Mouse (Mus musculus) limb, embryonic 14.5 days (tissue): ENCODE measurements around the gene Camta1. TPM values are rescaled to one million over a fixed set of nuclear protein-coding genes. Genes with fewer than 3 reads are reported as not detected.

Experiments
- ATAC-seq: fragments of 200-750 bp; cut with Nextera tagmentation; 2 replicates; pipeline ENCODE4 v1.8.0; 2017; ENCODE audit warnings: low read depth, moderate number of reproducible peaks, moderate TSS enrichment; ENCODE audit not compliant: low FRiP score
- DNase-seq: peaks from one replicate; pipeline ENCODE4 v3.0.0-alpha.2; 2015; ENCODE audit warnings: low spot score
- H3K27ac ChIP-seq: fragments of 300-500 bp; sonication (generic); replicated peaks from 2 replicates; pipeline ENCODE4 v1.5.1; 2014; ENCODE audit warnings: low read depth, mild to moderate bottlenecking, low read length, moderate library complexity, mixed read lengths
- H3K27me3 ChIP-seq: fragments of 300-500 bp; sonication (generic); 2 replicates; pipeline ENCODE4 v1.6.1; 2014; ENCODE audit warnings: low read length, mixed read lengths; ENCODE audit not compliant: control insufficient read depth, insufficient read depth
- H3K36me3 ChIP-seq: fragments of 300-500 bp; sonication (generic); 2 replicates; pipeline ENCODE4 v1.6.1; 2014; ENCODE audit warnings: mild to moderate bottlenecking, low read length, moderate library complexity, mixed read lengths; ENCODE audit not compliant: control insufficient read depth, insufficient read depth
- H3K4me1 ChIP-seq: fragments of 300-500 bp; sonication (generic); 2 replicates; pipeline ENCODE4 v1.6.1; 2014; ENCODE audit warnings: antibody characterized with exemption, low read length, mixed read lengths; ENCODE audit not compliant: control insufficient read depth, insufficient read depth
- H3K4me2 ChIP-seq: fragments of 300-500 bp; sonication (generic); replicated peaks from 2 replicates; pipeline ENCODE4 v1.6.1; 2014; ENCODE audit warnings: low read depth, mild to moderate bottlenecking, low read length, moderate library complexity; ENCODE audit not compliant: severe bottlenecking
- H3K4me3 ChIP-seq: fragments of 300-500 bp; sonication (generic); replicated peaks from 2 replicates; pipeline ENCODE4 v1.5.1; 2014; ENCODE audit warnings: low read length
- H3K9ac ChIP-seq: fragments of 300-500 bp; sonication (generic); 2 replicates; pipeline ENCODE4 v1.6.1; 2014; ENCODE audit warnings: mild to moderate bottlenecking, low read depth, low read length, moderate library complexity; ENCODE audit not compliant: severe bottlenecking
- H3K9me3 ChIP-seq: fragments of 300-500 bp; sonication (generic); 2 replicates; pipeline ENCODE4 v1.6.1; 2016; ENCODE audit warnings: low read length; ENCODE audit not compliant: control insufficient read depth
- POLR2A ChIP-seq: fragments of 200-500 bp; IDR thresholded peaks from 2 replicates; pipeline ENCODE4 v1.8.0; 2012; ENCODE audit warnings: inconsistent platforms, mild to moderate bottlenecking, moderate library complexity, borderline replicate concordance; ENCODE audit not compliant: insufficient read depth, insufficient read length; ENCODE audit errors: extremely low read depth
- WGBS: fragments of 180-500 bp; shearing (Covaris S2); extraction: QIAGEN DNeasy Blood & Tissue Kit; methylation state at CpG from one replicate; pipeline ENCODE4 v1.1.7; 2014; 5-methylcytosine and 5-hydroxymethylcytosine counted together
- polyA plus RNA-seq, 2 experiments: library from polyadenylated mRNA; depleted of rRNA in 1 of 2; stranded (reverse) in 1 of 2; unstranded in 1 of 2; fragments of >200 nt; fragmentation: Nextera tagmentation in 1 of 2; extraction: Ambion mirVana in 1 of 2; gene quantifications; 2 replicates each; pipeline versions ENCODE4 v1.2.1 to v1.2.3; 2012 to 2014

Gene Camta1
- polyA plus RNA-seq, 2 experiments: 28.6 to 78.8 TPM

- Histone ChIP-seq H3K27me3 (no peaks in the 10 kb centered on the region), H3K9me3 (no peaks in the 10 kb centered on the region), H3K27ac (no peak overlapping the region), H3K4me3 (no peak overlapping the region), H3K36me3 (peaks cover 46% of the 10 kb centered on the region), H3K4me2 (no peak overlapping the region), H3K9ac (no peak overlapping the region), H3K4me1 (peaks cover 11% of the 10 kb centered on the region)
- TF ChIP-seq POLR2A: no peak
- ATAC-seq: no peak
- 95% methylated on average over 8 of the region's 8 CpGs for WGBS
- DNase-seq: no peak
These were observed 954.6 kb downstream of the Camta1 start for GRCm38 (mm10) chr4:150907099-150907498.

DNA sequence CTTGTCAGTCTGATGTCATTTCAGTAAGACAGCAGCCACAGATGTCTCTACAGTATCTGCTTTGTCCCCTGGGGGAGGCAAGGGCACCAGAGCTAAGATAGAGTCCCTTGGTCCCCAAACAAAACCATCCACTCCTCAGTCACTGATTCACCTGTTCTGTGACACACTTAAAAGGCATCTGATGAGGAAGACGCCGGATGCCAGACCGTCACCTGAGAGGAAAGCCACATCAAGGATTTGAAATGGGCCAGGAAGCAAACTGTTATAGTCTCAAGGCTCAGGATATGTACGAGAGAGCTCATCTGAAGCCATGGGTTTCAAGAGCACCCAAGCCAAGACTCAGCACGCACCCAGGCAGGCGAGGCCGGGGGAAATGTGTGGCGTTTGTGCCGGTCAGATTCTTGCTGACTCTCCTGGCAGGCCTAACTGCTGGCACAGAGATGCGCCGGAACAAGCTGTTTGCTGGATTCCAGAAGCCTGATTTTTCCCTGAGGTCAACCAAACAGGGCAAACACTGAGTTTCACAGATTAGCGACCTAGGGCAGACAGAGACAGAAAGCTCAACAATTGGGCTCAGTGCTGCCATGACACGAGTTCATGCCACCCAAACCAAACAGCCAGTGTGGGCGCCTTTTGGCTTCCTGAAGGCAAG is 958.5 kb downstream of the Camta1 start:
- DNase-seq: no peak
- Histone ChIP-seq H3K36me3 (peaks cover 82% of the 10 kb centered on the region), H3K9ac (no peak overlapping the region), H3K4me3 (no peak overlapping the region), H3K4me2 (no peak overlapping the region), H3K9me3 (no peaks in the 10 kb centered on the region), H3K27me3 (no peaks in the 10 kb centered on the region), H3K27ac (no peak overlapping the region), H3K4me1 (no peaks in the 10 kb centered on the region)
- TF ChIP-seq POLR2A: no peak
- no peak for ATAC-seq
- 96% methylated on average over 14 of the region's 14 CpGs for WGBS

DNA sequence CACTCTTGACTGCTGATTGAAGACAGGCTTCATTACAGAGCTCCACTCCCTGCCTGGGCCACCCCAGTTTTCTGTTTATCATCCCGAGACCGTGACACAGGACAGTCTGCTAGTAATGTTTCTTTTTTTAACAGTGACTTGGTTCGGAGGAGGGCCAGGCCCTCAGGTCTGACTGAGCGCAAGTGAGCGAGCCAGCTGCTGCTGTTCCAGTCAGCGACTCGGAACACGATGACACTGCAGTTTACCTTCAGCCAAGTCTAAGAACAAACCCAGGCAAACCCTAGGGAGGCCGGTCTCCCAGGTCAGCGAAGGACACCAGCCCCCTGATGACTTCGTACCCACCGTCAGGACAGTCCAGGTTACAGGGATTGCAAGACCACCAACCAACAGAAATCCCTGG is 959.6 kb downstream of the Camta1 start:
- H3K4me2 ChIP-seq: no peak overlapping the region

GRCm38 (mm10) chr4:150901651-150902050 is 960.0 kb downstream of the Camta1 start:
- H3K9me3 ChIP-seq: no peaks in the 10 kb centered on the region
- H3K4me1 ChIP-seq: no peaks in the 10 kb centered on the region
- no peak overlapping the region for H3K4me2 ChIP-seq
- H3K27ac ChIP-seq: no peak overlapping the region
- peak; percentile 52 for DNase-seq
- H3K9ac ChIP-seq: no peak overlapping the region
- WGBS: 60% methylated on average over 9 of the region's 9 CpGs
- no peak for ATAC-seq
- no peaks in the 10 kb centered on the region for H3K27me3 ChIP-seq
- peaks cover 89% of the 10 kb centered on the region for H3K36me3 ChIP-seq
- H3K4me3 ChIP-seq: no peak overlapping the region
- TF ChIP-seq POLR2A: no peak

More for the DNA sequence above, 959.6 kb downstream of the Camta1 start:
- DNase-seq (no peak), ATAC-seq (no peak)
- H3K4me1 ChIP-seq: no peaks in the 10 kb centered on the region
- 95% methylated on average over 12 of the region's 12 CpGs for WGBS
- no peak for TF ChIP-seq POLR2A
- no peaks in the 10 kb centered on the region for H3K27me3 ChIP-seq
- no peak overlapping the region for H3K4me3 ChIP-seq
- no peaks in the 10 kb centered on the region for H3K9me3 ChIP-seq
- no peak overlapping the region for H3K9ac ChIP-seq
- peaks cover 89% of the 10 kb centered on the region for H3K36me3 ChIP-seq
- H3K27ac ChIP-seq: no peak overlapping the region

GRCm38 (mm10) chr4:150900486-150900885 is 961.2 kb downstream of the Camta1 start:
- H3K4me3 ChIP-seq: no peak overlapping the region
- H3K9me3 ChIP-seq: no peaks in the 10 kb centered on the region
- H3K27me3 ChIP-seq: no peaks in the 10 kb centered on the region
- no peak overlapping the region for H3K4me2 ChIP-seq
- DNase-seq (no peak), ATAC-seq (no peak)
- H3K4me1 ChIP-seq: no peaks in the 10 kb centered on the region
- no peak overlapping the region for H3K27ac ChIP-seq
- H3K36me3 ChIP-seq: peaks cover 89% of the 10 kb centered on the region
- 96% methylated on average over 13 of the region's 13 CpGs for WGBS
- TF ChIP-seq POLR2A: no peak
- H3K9ac ChIP-seq: no peak overlapping the region
